Mouse (Mus musculus): ENCODE results near the gene Usp5. TPM values are rescaled to one million over a fixed set of nuclear protein-coding genes. Genes with fewer than 3 reads are reported as not detected.

Usp5 gene
- polyA plus RNA-seq (2014; fragmentation: Illumina TruSeq; extraction: RNeasy Lipid Tissue Mini Kit (QIAGEN cat#74804); ENCODE audit: insufficient read depth, low read depth, low replicate concordance) = 35.8 TPM

GRCm38 (mm10) chr6:124828868-124829798 is at the start of gene Usp5, which contains the start of gene Cdca3:
Gene Usp5, minus strand, starts transcription at chr6:124829484.
Gene Cdca3, plus strand, starts transcription at chr6:124829547.

GRCm38 (mm10) chr6:124863658-124864298 is 34.5 kb upstream of the Usp5 start, which contains the start of gene Gpr162:
Gene Gpr162, minus strand, starts transcription at chr6:124863983.

GRCm38 (mm10) chr6:124856916-124857839 is 27.9 kb upstream of the Usp5 start, which contains the start of gene P3h3:
Gene P3h3, minus strand, starts transcription at chr6:124857752.

GRCm38 (mm10) chr6:124840241-124841167 is 11.2 kb upstream of the Usp5 start, which contains the start of gene Gnb3:
Gene Gnb3, minus strand, starts transcription at chr6:124840275.

GRCm38 (mm10) chr6:124813933-124814332 is 15.4 kb downstream of the Usp5 start, which contains the start of gene Tpi1:
Gene Tpi1, minus strand, starts transcription at chr6:124814296.

GRCm38 (mm10) chr6:124808358-124809012 is 20.8 kb downstream of the Usp5 start, which contains the start of gene Spsb2:
Gene Spsb2, plus strand, starts transcription at chr6:124808661.

GRCm38 (mm10) chr6:124779222-124779983 is 49.9 kb downstream of the Usp5 start, which contains the start of gene Lrrc23:
Gene Lrrc23, minus strand, starts transcription at chr6:124779727.

GRCm38 (mm10) chr6:124769101-124769765 is 60.1 kb downstream of the Usp5 start, which contains the start of gene Eno2:
Gene Eno2, minus strand, starts transcription at chr6:124769673.

Other genes starting within 250 kb of the Usp5 start
- gene C1s2, start 193.4 kb downstream of the Usp5 start, polyA plus RNA-seq (2014; fragmentation: Illumina TruSeq; extraction: RNeasy Lipid Tissue Mini Kit (QIAGEN cat#74804); ENCODE audit: insufficient read depth, low read depth, low replicate concordance) = not detected
- 29.1 TPM for gene Lpcat3, start 166.5 kb downstream of the Usp5 start, polyA plus RNA-seq (2014; fragmentation: Illumina TruSeq; extraction: RNeasy Lipid Tissue Mini Kit (QIAGEN cat#74804); ENCODE audit: insufficient read depth, low read depth, low replicate concordance)
- 102 TPM for gene Emg1, start 117.3 kb downstream of the Usp5 start, polyA plus RNA-seq (2014; fragmentation: Illumina TruSeq; extraction: RNeasy Lipid Tissue Mini Kit (QIAGEN cat#74804); ENCODE audit: insufficient read depth, low read depth, low replicate concordance)
- 92.0 TPM for gene Phb2, start 117.1 kb downstream of the Usp5 start, polyA plus RNA-seq (2014; fragmentation: Illumina TruSeq; extraction: RNeasy Lipid Tissue Mini Kit (QIAGEN cat#74804); ENCODE audit: insufficient read depth, low read depth, low replicate concordance)
- gene Ptpn6, start 90.8 kb downstream of the Usp5 start, polyA plus RNA-seq (2014; fragmentation: Illumina TruSeq; extraction: RNeasy Lipid Tissue Mini Kit (QIAGEN cat#74804); ENCODE audit: insufficient read depth, low read depth, low replicate concordance) = 42.2 TPM
- 242 TPM for gene Grcc10, start 88.1 kb downstream of the Usp5 start, polyA plus RNA-seq (2014; fragmentation: Illumina TruSeq; extraction: RNeasy Lipid Tissue Mini Kit (QIAGEN cat#74804); ENCODE audit: insufficient read depth, low read depth, low replicate concordance)
- gene Gm45234, start 73.5 kb downstream of the Usp5 start, polyA plus RNA-seq (2014; fragmentation: Illumina TruSeq; extraction: RNeasy Lipid Tissue Mini Kit (QIAGEN cat#74804); ENCODE audit: insufficient read depth, low read depth, low replicate concordance) = not detected
- gene Atn1, start 73.0 kb downstream of the Usp5 start, polyA plus RNA-seq (2014; fragmentation: Illumina TruSeq; extraction: RNeasy Lipid Tissue Mini Kit (QIAGEN cat#74804); ENCODE audit: insufficient read depth, low read depth, low replicate concordance) = 13.2 TPM
- 1.5 TPM for gene Eno2, start 59.8 kb downstream of the Usp5 start, polyA plus RNA-seq (2014; fragmentation: Illumina TruSeq; extraction: RNeasy Lipid Tissue Mini Kit (QIAGEN cat#74804); ENCODE audit: insufficient read depth, low read depth, low replicate concordance)
- 33.3 TPM for gene Lrrc23, start 49.8 kb downstream of the Usp5 start, polyA plus RNA-seq (2014; fragmentation: Illumina TruSeq; extraction: RNeasy Lipid Tissue Mini Kit (QIAGEN cat#74804); ENCODE audit: insufficient read depth, low read depth, low replicate concordance)
- gene Spsb2, start 20.8 kb downstream of the Usp5 start, polyA plus RNA-seq (2014; fragmentation: Illumina TruSeq; extraction: RNeasy Lipid Tissue Mini Kit (QIAGEN cat#74804); ENCODE audit: insufficient read depth, low read depth, low replicate concordance) = 15.0 TPM
- 125 TPM for gene Tpi1, start 15.2 kb downstream of the Usp5 start, polyA plus RNA-seq (2014; fragmentation: Illumina TruSeq; extraction: RNeasy Lipid Tissue Mini Kit (QIAGEN cat#74804); ENCODE audit: insufficient read depth, low read depth, low replicate concordance)
- 2.7 TPM for gene Cdca3, start 63 bp upstream of the Usp5 start, polyA plus RNA-seq (2014; fragmentation: Illumina TruSeq; extraction: RNeasy Lipid Tissue Mini Kit (QIAGEN cat#74804); ENCODE audit: insufficient read depth, low read depth, low replicate concordance)
- gene Gnb3, start 10.8 kb upstream of the Usp5 start, polyA plus RNA-seq (2014; fragmentation: Illumina TruSeq; extraction: RNeasy Lipid Tissue Mini Kit (QIAGEN cat#74804); ENCODE audit: insufficient read depth, low read depth, low replicate concordance) = not detected
- gene P3h3, start 28.3 kb upstream of the Usp5 start, polyA plus RNA-seq (2014; fragmentation: Illumina TruSeq; extraction: RNeasy Lipid Tissue Mini Kit (QIAGEN cat#74804); ENCODE audit: insufficient read depth, low read depth, low replicate concordance) = 16.9 TPM
- gene Gpr162, start 34.5 kb upstream of the Usp5 start, polyA plus RNA-seq (2014; fragmentation: Illumina TruSeq; extraction: RNeasy Lipid Tissue Mini Kit (QIAGEN cat#74804); ENCODE audit: insufficient read depth, low read depth, low replicate concordance) = 0.08 TPM
- 2.3 TPM for gene Cd4, start 58.7 kb upstream of the Usp5 start, polyA plus RNA-seq (2014; fragmentation: Illumina TruSeq; extraction: RNeasy Lipid Tissue Mini Kit (QIAGEN cat#74804); ENCODE audit: insufficient read depth, low read depth, low replicate concordance)
- gene Lag3, start 82.2 kb upstream of the Usp5 start, polyA plus RNA-seq (2014; fragmentation: Illumina TruSeq; extraction: RNeasy Lipid Tissue Mini Kit (QIAGEN cat#74804); ENCODE audit: insufficient read depth, low read depth, low replicate concordance) = 1.4 TPM
- 863 TPM for gene Ptms, start 90.6 kb upstream of the Usp5 start, polyA plus RNA-seq (2014; fragmentation: Illumina TruSeq; extraction: RNeasy Lipid Tissue Mini Kit (QIAGEN cat#74804); ENCODE audit: insufficient read depth, low read depth, low replicate concordance)
- gene Mlf2, start 101.9 kb upstream of the Usp5 start, polyA plus RNA-seq (2014; fragmentation: Illumina TruSeq; extraction: RNeasy Lipid Tissue Mini Kit (QIAGEN cat#74804); ENCODE audit: insufficient read depth, low read depth, low replicate concordance) = 166 TPM
- gene Cops7a, start 136.1 kb upstream of the Usp5 start, polyA plus RNA-seq (2014; fragmentation: Illumina TruSeq; extraction: RNeasy Lipid Tissue Mini Kit (QIAGEN cat#74804); ENCODE audit: insufficient read depth, low read depth, low replicate concordance) = 66.9 TPM
- 0.85 TPM for gene Pianp, start 167.2 kb upstream of the Usp5 start, polyA plus RNA-seq (2014; fragmentation: Illumina TruSeq; extraction: RNeasy Lipid Tissue Mini Kit (QIAGEN cat#74804); ENCODE audit: insufficient read depth, low read depth, low replicate concordance)
- 14.9 TPM for gene Zfp384, start 179.7 kb upstream of the Usp5 start, polyA plus RNA-seq (2014; fragmentation: Illumina TruSeq; extraction: RNeasy Lipid Tissue Mini Kit (QIAGEN cat#74804); ENCODE audit: insufficient read depth, low read depth, low replicate concordance)
- gene Ing4, start 210.3 kb upstream of the Usp5 start, polyA plus RNA-seq (2014; fragmentation: Illumina TruSeq; extraction: RNeasy Lipid Tissue Mini Kit (QIAGEN cat#74804); ENCODE audit: insufficient read depth, low read depth, low replicate concordance) = 48.9 TPM
- gene Acrbp, start 220.2 kb upstream of the Usp5 start, polyA plus RNA-seq (2014; fragmentation: Illumina TruSeq; extraction: RNeasy Lipid Tissue Mini Kit (QIAGEN cat#74804); ENCODE audit: insufficient read depth, low read depth, low replicate concordance) = 5.7 TPM
- 0.61 TPM for gene Lpar5, start 238.4 kb upstream of the Usp5 start, polyA plus RNA-seq (2014; fragmentation: Illumina TruSeq; extraction: RNeasy Lipid Tissue Mini Kit (QIAGEN cat#74804); ENCODE audit: insufficient read depth, low read depth, low replicate concordance)